Mouse (Mus musculus) embryo, embryonic 9.5 days (tissue): ENCODE measurements around the gene Slc35g1.
"Not testable (repeated sequence)": the region's sequence is repeated elsewhere in the genome, so short reads cannot be mapped to it uniquely, and the experiment has no call there.

Experiments
- DNase-seq: peaks from one replicate; pipeline ENCODE4 v3.0.0-alpha.2; 2017; ENCODE audit errors: extremely low spot score

The Slc35g1 gene

GRCm38 (mm10) chr19:38395701-38396632 lies at the start of gene Slc35g1:
TSS of gene Slc35g1 (plus strand) at chr19:38395980.
- DNase-seq, result peak; percentile 80

DNA sequence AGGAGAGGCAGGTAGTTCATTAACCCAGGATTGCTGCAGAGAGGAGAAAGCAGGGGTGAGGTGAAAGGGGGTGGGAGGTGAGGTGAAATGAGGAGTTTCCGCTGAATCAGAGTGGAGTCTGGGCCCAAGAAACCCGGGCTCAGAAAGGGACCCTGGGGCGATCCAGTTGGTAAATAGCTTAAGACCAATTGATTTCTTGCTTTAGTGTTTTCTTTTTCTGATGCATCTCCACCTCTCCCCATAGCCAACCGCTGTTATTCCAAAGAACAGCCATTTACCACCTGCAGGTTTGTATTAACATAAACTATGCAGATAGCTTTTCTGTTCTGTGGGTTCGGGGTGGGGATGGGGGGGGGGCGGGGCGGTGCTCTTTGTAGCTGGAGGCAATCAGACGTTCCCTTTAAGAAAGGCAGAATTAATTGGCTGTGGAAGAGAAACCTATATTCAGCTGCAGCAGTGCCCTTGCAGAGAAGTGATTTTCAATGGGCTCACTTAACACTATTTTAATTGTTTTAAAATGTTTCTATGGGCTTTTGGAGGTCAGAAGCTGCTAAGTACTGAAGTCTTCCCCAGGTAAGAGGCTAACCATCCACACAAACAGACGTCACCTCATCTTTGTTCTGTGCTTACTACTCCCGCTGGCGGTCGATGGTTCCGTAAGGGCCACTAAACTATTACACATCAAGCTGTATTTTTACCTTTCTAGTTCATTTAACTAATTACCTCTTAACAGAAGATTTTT lies 47.3 kb upstream of the Slc35g1 start:
- no peak for DNase-seq

- no peak for DNase-seq
Measured at GRCm38 (mm10) chr19:38349013-38349341, 46.8 kb upstream of the Slc35g1 start.

DNA sequence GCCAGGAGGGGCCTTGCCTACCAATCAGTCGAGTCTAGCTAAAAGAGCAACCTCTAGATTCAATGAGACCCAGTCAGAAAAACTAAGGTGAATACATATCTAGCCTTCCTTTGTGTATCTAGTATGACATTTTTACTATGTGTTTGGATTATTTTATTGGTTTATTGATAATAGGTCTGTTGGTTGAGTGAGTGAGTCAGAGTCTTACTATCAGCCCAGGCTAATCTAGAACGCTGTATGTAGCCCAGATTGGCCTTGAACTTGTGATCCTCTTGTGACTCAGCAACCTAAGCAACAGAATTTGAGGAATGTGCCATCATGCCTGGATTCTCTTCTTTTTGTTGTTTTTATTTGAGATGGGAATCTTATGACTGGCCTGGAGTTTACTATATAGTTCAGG lies 44.6 kb upstream of the Slc35g1 start:
- DNase-seq, result no peak

GRCm38 (mm10) chr19:38351728-38352127 lies 44.1 kb upstream of the Slc35g1 start:
- DNase-seq, result no peak

DNA sequence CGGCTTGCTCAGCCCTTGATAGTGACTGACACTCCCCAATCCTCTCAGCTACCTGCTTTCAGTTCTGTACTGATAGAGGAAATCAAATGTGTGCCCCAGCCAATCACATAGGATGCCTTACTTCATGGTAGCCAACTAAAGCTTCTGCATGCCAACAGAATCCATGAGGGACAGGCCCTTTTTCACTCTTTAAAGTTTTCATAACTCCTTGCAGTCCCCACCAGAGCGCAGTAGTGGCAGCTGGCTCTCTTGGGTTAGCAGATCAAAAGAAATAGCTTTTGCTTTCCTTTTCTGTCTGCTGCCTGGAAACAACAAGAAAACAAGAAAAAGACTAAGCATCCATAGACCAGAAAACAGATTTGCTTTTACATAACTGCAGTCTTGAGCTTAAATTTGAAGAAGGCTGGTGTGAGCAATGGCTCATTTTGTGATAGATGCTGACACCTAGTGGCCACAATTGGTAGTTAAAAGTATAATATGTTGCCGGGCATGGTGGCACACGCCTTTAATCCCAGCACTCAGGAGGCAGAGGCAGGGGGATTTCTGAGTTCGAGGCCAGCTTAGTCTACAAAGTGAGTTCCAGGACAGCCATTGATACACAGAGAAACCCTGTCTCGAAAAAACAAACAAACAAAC lies 43.2 kb upstream of the Slc35g1 start:
- DNase-seq, result peak; percentile 70

DNA sequence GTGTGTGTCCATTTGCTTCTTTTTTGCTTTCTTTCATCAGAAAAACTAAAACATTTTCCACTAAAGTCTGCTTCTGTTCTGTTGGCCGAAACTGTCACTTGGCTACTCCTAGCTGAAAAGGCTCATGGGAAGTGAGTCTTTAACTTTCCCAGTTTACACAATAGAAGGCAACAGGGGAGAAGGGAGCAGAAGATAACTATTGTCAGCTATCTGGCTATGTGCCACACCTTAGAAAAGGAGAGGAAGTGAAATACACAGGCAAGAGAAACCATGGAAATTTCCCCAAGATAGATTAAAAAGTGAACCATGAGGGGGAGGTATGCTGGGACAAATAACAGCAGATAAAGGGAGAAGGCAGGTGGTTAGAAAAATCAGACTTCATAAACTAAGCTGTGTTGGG lies 41.5 kb upstream of the Slc35g1 start:
- DNase-seq, result no peak

- no peak for DNase-seq
Measured at GRCm38 (mm10) chr19:38354819-38355360, 40.9 kb upstream of the Slc35g1 start.

DNA sequence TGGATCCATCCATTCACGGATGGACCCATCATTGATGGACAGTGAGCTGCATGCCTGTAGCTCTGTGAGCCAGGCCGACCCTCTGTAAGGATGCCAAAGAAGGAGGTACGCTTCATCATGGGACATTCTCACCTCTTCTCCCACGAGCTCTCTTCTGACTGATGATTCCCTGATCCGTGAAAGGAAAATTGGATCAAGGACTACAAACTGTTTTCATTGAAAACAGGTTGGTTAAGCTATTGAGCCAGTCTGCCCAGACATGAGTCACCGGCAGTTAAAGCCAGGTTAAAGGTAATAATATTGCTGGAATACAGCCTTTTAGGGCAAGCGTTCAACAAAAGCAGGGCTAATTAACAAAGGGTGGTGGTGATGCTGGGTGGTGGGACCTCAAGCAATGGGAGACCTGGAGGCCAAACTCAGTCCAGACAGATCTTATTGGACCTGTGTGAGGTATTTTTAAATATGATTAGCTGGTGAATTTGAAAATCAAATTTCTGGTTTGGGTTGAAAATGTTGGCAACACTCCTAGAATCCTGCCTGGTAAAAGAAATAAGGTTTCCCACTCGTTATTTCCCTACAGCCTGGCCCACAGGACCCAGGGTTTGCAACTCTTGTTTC lies 39.5 kb upstream of the Slc35g1 start:
- no peak for DNase-seq

DNA sequence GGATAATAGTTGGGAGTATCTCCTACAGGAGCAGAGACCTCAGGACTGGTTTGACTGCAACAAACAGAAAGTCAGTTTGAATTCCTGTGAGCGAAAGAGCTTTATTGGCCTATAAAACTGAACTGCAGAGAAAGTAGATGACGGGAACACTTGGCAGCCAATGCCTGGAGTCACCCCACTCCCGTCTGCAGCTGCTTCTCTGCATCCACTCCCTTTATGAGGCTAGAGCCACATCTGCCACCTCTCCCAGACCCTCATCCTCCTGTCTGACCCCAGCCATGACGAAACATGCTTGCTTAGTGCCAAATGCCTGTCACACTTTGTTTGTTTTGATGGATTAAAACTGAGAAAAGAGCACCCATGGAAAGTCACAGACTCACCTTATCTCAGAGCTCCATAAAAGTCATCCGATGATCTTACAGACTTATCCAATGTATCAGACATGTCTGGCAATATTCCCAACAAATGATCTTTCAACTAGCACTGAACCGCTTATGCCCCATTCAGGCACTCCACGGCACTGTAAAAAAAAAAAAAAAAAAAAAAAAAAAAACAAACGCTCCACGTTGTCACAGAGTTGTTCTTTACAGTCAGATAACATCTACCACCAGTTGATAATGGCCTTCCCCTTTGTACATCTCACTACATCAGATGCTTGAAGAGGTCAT lies 37.7 kb upstream of the Slc35g1 start:
- DNase-seq, result no peak

- DNase-seq, result no peak
Measured at GRCm38 (mm10) chr19:38359287-38359686, 36.5 kb upstream of the Slc35g1 start.

DNA sequence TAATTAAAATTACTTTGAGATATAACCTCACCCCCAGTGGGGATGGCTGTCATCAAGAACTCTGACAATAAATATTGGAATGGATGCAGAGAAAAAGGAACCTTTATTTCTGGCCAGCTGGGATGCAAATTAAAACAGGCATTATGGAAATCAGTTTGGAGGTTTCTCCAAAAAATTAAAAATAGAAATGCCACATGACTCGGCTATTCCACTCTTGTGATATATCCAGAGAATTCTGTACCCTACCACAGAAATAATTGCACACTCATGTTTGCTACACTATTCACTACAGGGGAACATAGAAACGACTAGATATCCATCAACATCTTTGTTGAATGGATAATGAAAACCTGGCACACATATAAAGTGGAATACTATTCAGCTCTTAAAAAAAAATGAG lies 33.9 kb upstream of the Slc35g1 start:
- DNase-seq, result no peak

- DNase-seq, result no peak
Measured at GRCm38 (mm10) chr19:38363358-38363757, 32.4 kb upstream of the Slc35g1 start.

- DNase-seq, result no peak
Measured at GRCm38 (mm10) chr19:38363879-38364659, 31.7 kb upstream of the Slc35g1 start.

DNA sequence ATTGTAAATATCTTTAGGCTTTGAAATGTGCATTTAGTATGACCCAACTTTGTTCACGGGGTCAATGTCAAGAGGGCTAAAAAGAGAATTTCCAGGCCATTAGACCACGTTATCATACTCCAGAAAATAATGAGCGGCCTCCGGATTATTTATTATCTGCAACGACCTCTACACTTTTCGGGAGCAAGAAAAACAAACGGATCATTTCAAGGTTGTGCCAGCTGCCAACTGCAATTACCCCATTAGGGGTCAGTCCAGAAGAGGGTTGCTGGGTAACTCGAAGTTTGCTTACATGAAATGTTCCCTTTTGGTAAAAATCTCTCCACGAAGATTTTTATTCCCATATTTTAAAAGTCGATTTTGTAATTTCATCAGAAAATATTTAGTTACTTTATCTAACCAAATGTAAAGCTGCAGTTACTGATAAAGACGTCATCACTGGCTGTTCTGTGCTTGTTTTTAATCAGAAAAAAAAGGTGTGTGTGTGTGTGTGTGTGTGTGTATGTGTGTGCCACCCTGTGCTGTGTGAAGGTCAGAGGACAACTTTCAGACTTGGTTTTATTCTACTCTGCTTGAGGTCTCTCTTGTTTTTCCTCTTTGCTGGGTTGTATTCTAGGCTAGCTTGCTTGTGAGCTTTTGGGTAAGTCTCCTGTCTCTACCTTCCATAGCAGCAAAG lies 30.7 kb upstream of the Slc35g1 start:
- DNase-seq, result no peak

GRCm38 (mm10) chr19:38372460-38373102 lies 23.2 kb upstream of the Slc35g1 start:
- DNase-seq, result no peak

DNA sequence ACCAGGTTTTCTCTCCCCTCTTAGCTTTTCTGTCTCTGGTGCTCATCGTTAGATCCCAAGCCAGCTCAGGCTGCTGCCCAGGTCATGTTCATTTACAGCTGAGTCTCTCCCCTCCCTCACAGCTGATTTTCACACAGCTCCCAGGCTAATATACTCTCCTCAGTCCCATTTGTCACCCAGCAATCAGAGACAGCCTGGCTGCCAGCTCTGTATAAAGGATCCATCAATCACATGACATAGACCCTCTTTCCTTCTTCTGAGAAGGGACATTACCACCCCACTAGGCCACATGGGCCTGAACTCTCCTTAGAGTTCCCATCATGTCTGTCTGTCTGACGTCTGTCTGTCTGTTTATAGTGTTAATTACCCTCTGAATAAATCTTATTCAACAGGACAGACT lies 22.4 kb upstream of the Slc35g1 start:
- DNase-seq, result no peak

DNA sequence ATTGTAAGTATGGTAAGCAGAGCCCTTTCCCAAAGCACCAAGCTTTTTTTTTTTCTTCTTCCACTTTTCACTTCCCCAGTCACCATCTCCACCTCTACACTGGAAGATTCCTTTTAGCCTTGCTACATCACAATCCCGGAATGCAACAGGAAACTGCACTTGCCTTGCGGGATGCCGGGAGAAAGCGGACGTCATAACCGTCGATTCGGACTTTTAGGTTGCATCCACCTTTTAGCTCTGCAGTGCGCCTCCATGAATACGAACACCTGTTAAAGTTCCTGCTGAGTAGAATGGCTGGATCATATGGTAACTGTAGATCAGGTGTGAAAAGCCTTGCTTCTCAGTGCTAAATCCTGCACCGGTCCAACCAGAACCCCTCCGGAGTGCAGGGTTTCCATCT lies 12.0 kb upstream of the Slc35g1 start:
- DNase-seq, result no peak

DNA sequence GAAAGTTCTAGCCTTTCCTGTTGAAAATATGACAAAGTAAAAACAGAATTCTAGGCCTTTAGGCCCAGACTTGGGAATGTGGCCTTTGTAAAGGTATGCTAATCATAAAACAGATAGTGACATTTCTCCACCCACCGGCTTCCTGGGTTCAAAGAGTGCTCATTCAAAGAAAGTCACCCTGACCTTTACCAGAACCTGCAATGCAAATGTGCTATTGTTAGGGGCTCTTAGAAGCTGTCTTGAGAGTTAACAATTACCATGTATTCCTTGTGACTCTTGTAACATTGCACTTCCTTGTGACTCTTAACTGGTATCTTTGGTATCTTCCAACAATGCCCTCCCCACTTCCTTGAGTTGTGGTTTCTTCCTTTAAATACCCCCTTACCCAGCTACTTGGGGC lies 8.8 kb upstream of the Slc35g1 start:
- not testable (repeated sequence) for DNase-seq
